ENCODE assay signal across 8 mouse cellular contexts in the genomic region with DNA sequence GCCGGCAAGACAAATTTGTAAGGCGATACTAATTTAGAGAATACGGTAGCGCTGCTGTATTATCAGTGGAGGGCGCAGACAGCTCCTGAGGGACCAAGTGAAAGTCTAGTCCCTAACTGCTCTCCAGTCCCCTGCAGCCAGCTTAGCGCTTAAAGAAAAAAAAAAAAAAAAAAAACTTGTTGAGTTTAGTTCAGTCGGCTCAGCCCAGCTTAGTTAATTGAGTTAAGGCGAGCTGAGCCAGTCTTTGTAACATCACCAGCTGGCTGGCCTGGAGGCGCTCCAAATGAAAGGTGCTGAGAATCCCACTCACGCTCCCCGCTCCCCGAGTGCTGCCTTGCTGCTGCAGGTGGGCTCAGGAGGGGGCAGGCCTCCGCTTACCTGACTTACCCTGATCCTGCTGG.
DNase-seq lines count a peak whose midpoint lies in the region; ATAC-seq and TF ChIP-seq lines count a peak whose summit lies in the region.

No protein-coding gene starts in this region.

- no peak for ATAC-seq in neural tube, embryonic 11.5 days (ENCODE audit: insufficient read depth, low FRiP score, low TSS enrichment)
- no peak for ATAC-seq in heart, embryonic 13.5 days (ENCODE audit: extremely low read depth, insufficient number of reproducible peaks, low FRiP score, low TSS enrichment)
- ATAC-seq in kidney, postnatal 0 days (replicated peaks; ENCODE audit: low FRiP score, low read depth), result no peak
- ATAC-seq in midbrain, embryonic 14.5 days (ENCODE audit: low FRiP score, low TSS enrichment), result no peak
- no peak for ATAC-seq in activated CD4-positive, CD25-positive, alpha-beta regulatory T cell, adult 4 months
- no peak for ATAC-seq in megakaryocyte, adult 5-6 weeks (ENCODE audit: poor library complexity, severe bottlenecking)

- 8% methylated on average over 13 of the region's 13 CpGs for WGBS in neural tube, embryonic 11.5 days
- WGBS in heart, embryonic 13.5 days, result 6% methylated on average over 13 of the region's 13 CpGs
- 17% methylated on average over 13 of the region's 13 CpGs for WGBS in kidney, postnatal 0 days
- 5% methylated on average over 13 of the region's 13 CpGs for WGBS in midbrain, embryonic 14.5 days

- no peaks in the 10 kb centered on the region for H3K9me3 ChIP-seq in neural tube, embryonic 11.5 days (ENCODE audit: control insufficient read depth, low read length)
- H3K9me3 ChIP-seq in heart, embryonic 13.5 days, result no peaks in the 10 kb centered on the region
- H3K9me3 ChIP-seq in kidney, postnatal 0 days (replicated peaks; ENCODE audit: low read length), result no peaks in the 10 kb centered on the region
- H3K9me3 ChIP-seq in midbrain, embryonic 14.5 days (ENCODE audit: control insufficient read depth, low read length), result no peaks in the 10 kb centered on the region

- no peak for TF ChIP-seq CTCF in kidney, postnatal 0 days (IDR thresholded peaks at IDR 0.05; ENCODE audit: low read depth)

- H3K4me3 ChIP-seq in neural tube, embryonic 11.5 days (ENCODE audit: low read depth, low read length), result no peak overlapping the region
- H3K4me3 ChIP-seq in heart, embryonic 13.5 days, result peak overlapping the region; percentile 30
- no peak overlapping the region for H3K4me3 ChIP-seq in kidney, postnatal 0 days (replicated peaks; ENCODE audit: low read depth, low read length)
- no peak overlapping the region for H3K4me3 ChIP-seq in midbrain, embryonic 14.5 days (replicated peaks; ENCODE audit: low read depth, low read length)

- H3K27me3 ChIP-seq in neural tube, embryonic 11.5 days (ENCODE audit: control insufficient read depth, insufficient read depth, low read length), result no peaks in the 10 kb centered on the region
- H3K27me3 ChIP-seq in heart, embryonic 13.5 days (replicated peaks), result peaks cover 18% of the 10 kb centered on the region
- H3K27me3 ChIP-seq in kidney, postnatal 0 days (ENCODE audit: insufficient read depth, low read length), result no peaks in the 10 kb centered on the region
- peaks cover 15% of the 10 kb centered on the region; the same call in 1 of the 2 replicates for H3K27me3 ChIP-seq in midbrain, embryonic 14.5 days (ENCODE audit: control insufficient read depth, insufficient read depth, low read length)

- H3K4me2 ChIP-seq in neural tube, embryonic 11.5 days (ENCODE audit: low read depth), result peak overlapping the region; percentile 17; the same call in 1 of the 2 replicates
- H3K4me2 ChIP-seq in heart, embryonic 13.5 days, result peak overlapping the region; percentile 67
- H3K4me2 ChIP-seq in kidney, postnatal 0 days (ENCODE audit: low read length), result 0 out of 2 replicates have a peak overlapping the region, but pooled peaks have one; percentile 0
- no peak overlapping the region for H3K4me2 ChIP-seq in midbrain, embryonic 14.5 days (ENCODE audit: low read length)

- H3K36me3 ChIP-seq in neural tube, embryonic 11.5 days (ENCODE audit: control insufficient read depth, insufficient read depth, low read length), result no peaks in the 10 kb centered on the region
- H3K36me3 ChIP-seq in heart, embryonic 13.5 days, result no peaks in the 10 kb centered on the region
- H3K36me3 ChIP-seq in kidney, postnatal 0 days (ENCODE audit: insufficient read depth, low read length), result no peaks in the 10 kb centered on the region
- no peaks in the 10 kb centered on the region for H3K36me3 ChIP-seq in midbrain, embryonic 14.5 days (ENCODE audit: control insufficient read depth, insufficient read depth, low read length)

- no peak overlapping the region for H3K9ac ChIP-seq in neural tube, embryonic 11.5 days (ENCODE audit: low read length)
- H3K9ac ChIP-seq in heart, embryonic 13.5 days, result peak overlapping the region; percentile 67
- no peak overlapping the region for H3K9ac ChIP-seq in kidney, postnatal 0 days (ENCODE audit: low read depth, low read length)
- no peak overlapping the region for H3K9ac ChIP-seq in midbrain, embryonic 14.5 days (replicated peaks; ENCODE audit: low read length)

- H3K4me1 ChIP-seq in neural tube, embryonic 11.5 days (ENCODE audit: control insufficient read depth, insufficient read depth, low read length), result peaks cover 6% of the 10 kb centered on the region; the same call in 1 of the 2 replicates
- H3K4me1 ChIP-seq in heart, embryonic 13.5 days, result peaks cover 26% of the 10 kb centered on the region
- H3K4me1 ChIP-seq in kidney, postnatal 0 days (replicated peaks; ENCODE audit: insufficient read depth, low read length), result no peaks in the 10 kb centered on the region
- H3K4me1 ChIP-seq in midbrain, embryonic 14.5 days (ENCODE audit: control insufficient read depth, insufficient read depth, low read length), result peaks cover 5% of the 10 kb centered on the region; the same call in 1 of the 2 replicates

- DNase-seq in neural tube, embryonic 11.5 days (ENCODE audit: low spot score), result no peak
- no peak for DNase-seq in neural tube, embryonic 10.5 days (ENCODE audit: extremely low spot score, low spot score)
- DNase-seq in kidney, postnatal 0 days (ENCODE audit: low spot score), result peak; percentile 63
- DNase-seq in midbrain, embryonic 14.5 days, result peak; percentile 69
- no peak for DNase-seq in spleen, adult 12 weeks (ENCODE audit: low spot score)

- H3K27ac ChIP-seq in neural tube, embryonic 11.5 days (ENCODE audit: low read depth, low read length), result no peak overlapping the region
- H3K27ac ChIP-seq in heart, embryonic 13.5 days (replicated peaks), result peak overlapping the region; percentile 50; the same call in 1 of the 2 replicates
- no peak overlapping the region for H3K27ac ChIP-seq in kidney, postnatal 0 days
- H3K27ac ChIP-seq in midbrain, embryonic 14.5 days (replicated peaks; ENCODE audit: low read depth, low read length), result no peak overlapping the region

Comparison
In these comparisons a context has a peak if more than half of its experiments do, and no peak if none do; other contexts are left out.
1. DNase-seq: peak in kidney, postnatal 0 days (single experiment) and midbrain, embryonic 14.5 days (single experiment); none in neural tube, embryonic 11.5 days (single experiment), neural tube, embryonic 10.5 days (single experiment) and spleen, adult 12 weeks (single experiment).